Mouse (Mus musculus) myocyte (in vitro differentiated cells): ENCODE data around the gene Sectm1a.
A peak's percentile ranks its signal among the peaks of the same experiment; 100 is the strongest.

ENCODE experiments used
- CEBPB ChIP-seq: IDR thresholded peaks from 2 replicates; pipeline ENCODE4 v1.6.1; 2011; ENCODE audit warnings: mild to moderate bottlenecking, moderate library complexity; ENCODE audit not compliant: poor library complexity, insufficient read depth, severe bottlenecking
- E2F4 ChIP-seq: IDR thresholded peaks from one replicate; pipeline ENCODE4 v1.6.1; 2011; ENCODE audit warnings: mild to moderate bottlenecking, control low read depth, moderate library complexity; ENCODE audit not compliant: insufficient read depth
- MAX ChIP-seq: IDR thresholded peaks from one replicate; pipeline ENCODE4 v1.6.1; 2011; ENCODE audit warnings: low read depth, mild to moderate bottlenecking, control low read depth
- MYOD1 ChIP-seq, 3 experiments: IDR thresholded peaks; one replicate each; pipeline ENCODE4 v1.6.1; 2011; ENCODE audit warnings: control low read depth in 2 of 3, low read depth in 2 of 3, mild to moderate bottlenecking in 2 of 3, moderate library complexity in 1 of 3; ENCODE audit not compliant: insufficient read length in 2 of 3, control insufficient read depth in 1 of 3
- MYOG ChIP-seq, 3 experiments: IDR thresholded peaks; one replicate each; pipeline ENCODE4 v1.6.1; 2011; ENCODE audit warnings: control low read depth in 2 of 3, low read depth in 2 of 3, mild to moderate bottlenecking in 2 of 3; ENCODE audit not compliant: insufficient read length in 2 of 3, control insufficient read depth in 1 of 3, insufficient read depth in 1 of 3
- POLR2A ChIP-seq: IDR thresholded peaks from one replicate; pipeline ENCODE4 v1.6.1; 2011; ENCODE audit warnings: low read depth, mild to moderate bottlenecking, control low read depth, moderate library complexity; ENCODE audit not compliant: insufficient read length
- POLR2AphosphoS2 ChIP-seq: IDR thresholded peaks from one replicate; pipeline ENCODE4 v1.6.1; 2011; ENCODE audit warnings: low read depth, control low read depth; ENCODE audit not compliant: insufficient read length
- REST ChIP-seq: IDR thresholded peaks from one replicate; pipeline ENCODE4 v1.6.1; 2011; ENCODE audit warnings: mild to moderate bottlenecking, control low read depth, moderate library complexity; ENCODE audit not compliant: insufficient read depth, insufficient read length
- SRF ChIP-seq: IDR thresholded peaks from one replicate; pipeline ENCODE4 v1.6.1; 2011; ENCODE audit warnings: low read depth; ENCODE audit not compliant: control insufficient read depth, insufficient read length
- TCF12 ChIP-seq: IDR thresholded peaks from one replicate; pipeline ENCODE4 v1.6.1; 2011; ENCODE audit warnings: mild to moderate bottlenecking, control low read depth; ENCODE audit not compliant: poor library complexity, insufficient read depth, severe bottlenecking
- TCF3 ChIP-seq: IDR thresholded peaks from one replicate; pipeline ENCODE4 v1.6.1; 2011; ENCODE audit warnings: low read depth, control low read depth; ENCODE audit not compliant: insufficient read length
- USF1 ChIP-seq: IDR thresholded peaks from one replicate; pipeline ENCODE4 v1.6.1; 2011; ENCODE audit warnings: low read depth, mild to moderate bottlenecking, control low read depth, moderate library complexity

GRCm38 (mm10) chr11:121126395-121126794, 45.4 kb upstream of the Sectm1a start:
- peak in 1 of 3 experiments; percentile 2 for TF ChIP-seq MYOD1 (IDR thresholded peaks at IDR 0.05; ENCODE audit: control insufficient read depth in 1 of 3, insufficient read length in 2 of 3, low read depth in 2 of 3)
- TF ChIP-seq POLR2A, result no peak
- no peak for TF ChIP-seq USF1
- TF ChIP-seq E2F4, result no peak
- no peak for TF ChIP-seq MYOG (IDR thresholded peaks at IDR 0.05; ENCODE audit: control insufficient read depth in 1 of 3, insufficient read depth in 1 of 3, insufficient read length in 2 of 3, low read depth in 2 of 3)
- TF ChIP-seq MAX, result no peak
- no peak for TF ChIP-seq REST
- TF ChIP-seq TCF3, result no peak
- TF ChIP-seq SRF, result no peak
- no peak for TF ChIP-seq CEBPB
- no peak for TF ChIP-seq TCF12
- no peak for TF ChIP-seq POLR2AphosphoS2
